Mouse (Mus musculus): ENCODE measurements around the gene Ccser1. TPM values are rescaled to one million over a fixed set of nuclear protein-coding genes. Genes with fewer than 3 reads are reported as not detected.

Gene Ccser1
- polyA plus RNA-seq, 1 experiment from 2014 or later = 22.4 TPM

GRCm38 (mm10) chr6:61515310-61515709 is 335.2 kb downstream of the Ccser1 start:
- H3K4me1 ChIP-seq = no peaks in the 10 kb centered on the region
- H3K9ac ChIP-seq = no peak overlapping the region
- H3K4me2 ChIP-seq = no peak overlapping the region
- no peak overlapping the region for H3K27ac ChIP-seq
- no peak for ATAC-seq
- no peaks in the 10 kb centered on the region for H3K36me3 ChIP-seq (ENCODE audit: poor library complexity, severe bottlenecking)
- WGBS = 81% methylated on average over 2 of the region's 2 CpGs
- H3K27me3 ChIP-seq = no peaks in the 10 kb centered on the region
- H3K9me3 ChIP-seq (replicated peaks) = no peaks in the 10 kb centered on the region
- no peak overlapping the region for H3K4me3 ChIP-seq

- no peak overlapping the region for H3K4me3 ChIP-seq
- H3K27ac ChIP-seq = no peak overlapping the region
- H3K9me3 ChIP-seq (replicated peaks) = no peaks in the 10 kb centered on the region
- H3K36me3 ChIP-seq (ENCODE audit: poor library complexity, severe bottlenecking) = no peaks in the 10 kb centered on the region
- no peak overlapping the region for H3K9ac ChIP-seq
- no peak for ATAC-seq
- 84% methylated on average over 2 of the region's 2 CpGs for WGBS
- H3K4me1 ChIP-seq = no peaks in the 10 kb centered on the region
- H3K27me3 ChIP-seq = no peaks in the 10 kb centered on the region
- H3K4me2 ChIP-seq = no peak overlapping the region
Observed at GRCm38 (mm10) chr6:61521587-61521986, 341.5 kb downstream of the Ccser1 start.

DNA sequence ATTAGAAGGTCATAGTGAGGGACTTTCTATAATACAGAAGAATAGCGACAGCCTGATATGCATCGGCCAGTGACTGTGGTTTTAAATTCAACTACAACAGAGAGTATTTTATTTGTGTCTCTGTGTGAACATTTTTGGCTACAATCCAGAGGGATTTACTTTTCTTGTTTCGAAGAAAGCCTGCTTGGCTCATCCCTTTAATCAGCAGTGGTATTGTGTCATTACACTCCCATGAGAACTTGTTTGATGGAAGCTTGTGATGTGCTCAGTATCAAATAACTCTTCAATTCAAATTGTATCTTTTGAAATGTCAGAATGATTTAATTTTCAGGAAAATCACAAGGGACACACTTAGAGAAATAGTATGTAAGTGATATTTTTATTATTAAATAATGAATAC is 342.0 kb downstream of the Ccser1 start:
- 65% methylated on average over 3 of the region's 3 CpGs for WGBS
- H3K9ac ChIP-seq = no peak overlapping the region
- no peaks in the 10 kb centered on the region for H3K36me3 ChIP-seq (ENCODE audit: poor library complexity, severe bottlenecking)
- no peaks in the 10 kb centered on the region for H3K9me3 ChIP-seq (replicated peaks)
- H3K4me3 ChIP-seq = no peak overlapping the region
- ATAC-seq = no peak
- no peak overlapping the region for H3K4me2 ChIP-seq
- H3K4me1 ChIP-seq = no peaks in the 10 kb centered on the region
- H3K27ac ChIP-seq = no peak overlapping the region
- H3K27me3 ChIP-seq = no peaks in the 10 kb centered on the region

- no peak for ATAC-seq
- Histone ChIP-seq H3K4me1 (no peaks in the 10 kb centered on the region), H3K9me3 (replicated peaks) (no peaks in the 10 kb centered on the region), H3K36me3 (ENCODE audit: poor library complexity, severe bottlenecking) (no peaks in the 10 kb centered on the region), H3K27ac (no peak overlapping the region), H3K27me3 (no peaks in the 10 kb centered on the region), H3K4me2 (no peak overlapping the region), H3K9ac (no peak overlapping the region), H3K4me3 (no peak overlapping the region)
- 46% methylated on average over 14 of the region's 14 CpGs for WGBS
Observed at GRCm38 (mm10) chr6:61523748-61524493, 343.8 kb downstream of the Ccser1 start.

- no peaks in the 10 kb centered on the region for H3K27me3 ChIP-seq
- H3K4me1 ChIP-seq = peaks cover 4% of the 10 kb centered on the region; the same call in 1 of the 2 replicates
- no peaks in the 10 kb centered on the region for H3K36me3 ChIP-seq (ENCODE audit: poor library complexity, severe bottlenecking)
- no peak overlapping the region for H3K9ac ChIP-seq
- ATAC-seq = peak; percentile 87
- no peak overlapping the region for H3K27ac ChIP-seq
- no peak overlapping the region for H3K4me2 ChIP-seq
- no peaks in the 10 kb centered on the region for H3K9me3 ChIP-seq (replicated peaks)
- H3K4me3 ChIP-seq = no peak overlapping the region
Observed at GRCm38 (mm10) chr6:61540732-61541131, 360.6 kb downstream of the Ccser1 start.

DNA sequence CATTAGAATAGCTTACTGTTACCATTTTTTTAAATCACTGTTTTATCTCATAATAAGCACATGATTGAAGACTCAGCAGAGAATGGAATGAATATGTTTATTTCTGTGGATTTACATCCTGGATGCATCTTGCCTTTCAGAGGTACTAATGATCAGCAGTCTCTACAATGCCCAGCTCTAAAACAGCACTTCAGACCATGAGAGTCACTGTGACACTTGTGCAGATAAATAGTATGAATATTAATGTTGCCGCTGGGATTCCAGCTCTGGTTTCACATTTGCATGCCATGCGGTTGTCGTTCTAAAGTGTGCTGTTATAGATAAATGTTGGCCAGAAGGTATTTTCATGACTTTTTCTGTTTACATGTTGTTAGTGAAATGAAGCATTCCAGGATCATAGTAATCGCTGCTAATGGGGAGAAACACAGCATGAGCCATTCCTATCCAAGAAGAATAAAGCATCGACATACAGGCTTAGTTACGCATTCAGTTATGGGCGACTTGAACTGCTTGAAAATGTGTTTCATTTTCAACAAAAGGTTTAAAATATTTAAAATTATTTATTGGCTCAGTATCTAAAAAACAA is 363.4 kb downstream of the Ccser1 start:
- peak; percentile 39 for ATAC-seq
- H3K4me3 ChIP-seq = no peak overlapping the region
- no peaks in the 10 kb centered on the region for H3K9me3 ChIP-seq (replicated peaks)
- H3K27ac ChIP-seq = no peak overlapping the region
- peak overlapping the region; percentile 20 for H3K4me2 ChIP-seq
- H3K4me1 ChIP-seq = peaks cover 4% of the 10 kb centered on the region; the same call in 1 of the 2 replicates
- H3K9ac ChIP-seq = no peak overlapping the region
- no peaks in the 10 kb centered on the region for H3K36me3 ChIP-seq (ENCODE audit: poor library complexity, severe bottlenecking)
- 41% methylated on average over 7 of the region's 7 CpGs for WGBS
- no peaks in the 10 kb centered on the region for H3K27me3 ChIP-seq

DNA sequence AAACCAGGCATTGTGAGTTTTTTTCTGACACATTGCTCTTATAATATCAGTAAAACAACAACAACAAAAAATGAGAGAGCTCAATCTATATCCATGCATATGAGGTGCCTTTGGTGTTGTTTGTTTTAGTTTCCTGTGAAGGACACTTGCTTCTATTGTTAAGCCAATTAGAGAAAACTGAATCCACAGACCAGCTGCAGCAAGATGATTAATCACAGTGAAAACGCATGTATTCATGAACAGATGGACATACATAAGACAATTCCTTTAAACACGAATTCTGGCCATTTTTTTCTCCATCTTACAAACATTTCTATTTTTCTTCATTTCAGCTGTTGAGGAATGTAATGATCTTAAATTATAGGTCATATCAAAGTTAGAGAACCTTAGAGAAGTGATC is 387.4 kb downstream of the Ccser1 start:
- Histone ChIP-seq H3K9me3 (replicated peaks) (no peaks in the 10 kb centered on the region), H3K27me3 (no peaks in the 10 kb centered on the region), H3K4me1 (no peaks in the 10 kb centered on the region), H3K36me3 (ENCODE audit: poor library complexity, severe bottlenecking) (no peaks in the 10 kb centered on the region), H3K4me2 (no peak overlapping the region), H3K4me3 (no peak overlapping the region), H3K27ac (no peak overlapping the region), H3K9ac (no peak overlapping the region)
- WGBS = 51% methylated on average over 2 of the region's 2 CpGs
- ATAC-seq = no peak

DNA sequence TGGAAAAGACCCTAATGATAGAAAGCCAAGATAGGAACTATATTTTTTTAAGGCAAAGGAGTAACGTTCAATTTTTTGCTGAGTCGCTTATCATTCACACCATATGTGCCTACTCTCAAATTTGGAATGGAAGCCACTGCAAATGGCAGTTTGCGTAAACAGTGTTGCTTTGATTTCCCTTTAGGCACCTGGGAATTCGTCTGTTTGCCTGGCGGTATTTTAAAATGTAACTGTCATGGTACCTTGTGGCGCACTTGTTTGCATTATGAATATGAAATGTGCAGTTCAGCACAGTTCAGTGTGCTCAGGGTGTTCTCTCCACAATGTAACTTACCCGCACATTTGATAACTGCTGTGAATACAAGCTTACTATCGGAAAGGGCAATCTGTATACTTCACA is 387.8 kb downstream of the Ccser1 start:
- WGBS = 80% methylated on average over 8 of the region's 8 CpGs
- peak; percentile 82; the same call in 1 of the 2 replicates for ATAC-seq
- Histone ChIP-seq H3K4me1 (no peaks in the 10 kb centered on the region), H3K4me2 (no peak overlapping the region), H3K27me3 (no peaks in the 10 kb centered on the region), H3K27ac (no peak overlapping the region), H3K9ac (no peak overlapping the region), H3K9me3 (replicated peaks) (no peaks in the 10 kb centered on the region), H3K4me3 (no peak overlapping the region), H3K36me3 (ENCODE audit: poor library complexity, severe bottlenecking) (no peaks in the 10 kb centered on the region)

DNA sequence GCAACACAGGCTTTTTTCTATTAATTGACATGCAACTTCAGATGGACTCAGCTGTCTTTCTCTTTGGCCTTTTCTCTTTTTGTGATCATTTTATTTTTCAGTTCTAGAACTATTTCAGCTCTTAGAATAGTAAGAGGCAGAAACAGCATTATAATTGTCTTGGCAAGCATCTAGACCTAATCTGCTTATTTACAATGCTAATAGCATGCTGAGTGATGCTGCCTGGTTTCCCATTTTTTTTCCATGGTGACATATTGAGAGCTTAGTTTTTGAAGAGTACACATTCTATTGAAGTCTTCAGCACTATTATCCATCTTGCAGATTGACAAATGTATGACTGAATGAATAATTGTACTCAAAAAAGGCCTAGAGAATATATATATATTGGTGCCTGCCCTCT is 401.6 kb downstream of the Ccser1 start:
- H3K9me3 ChIP-seq (replicated peaks) = no peaks in the 10 kb centered on the region
- no peak overlapping the region for H3K9ac ChIP-seq
- H3K4me2 ChIP-seq = no peak overlapping the region
- H3K4me3 ChIP-seq = no peak overlapping the region
- H3K27me3 ChIP-seq = no peaks in the 10 kb centered on the region
- no peak for ATAC-seq
- no peaks in the 10 kb centered on the region for H3K4me1 ChIP-seq
- no peak overlapping the region for H3K27ac ChIP-seq
- no peaks in the 10 kb centered on the region for H3K36me3 ChIP-seq (ENCODE audit: poor library complexity, severe bottlenecking)

GRCm38 (mm10) chr6:61588999-61589398 is 408.9 kb downstream of the Ccser1 start:
- H3K9me3 ChIP-seq (replicated peaks) = no peaks in the 10 kb centered on the region
- no peak overlapping the region for H3K27ac ChIP-seq
- H3K4me1 ChIP-seq = no peaks in the 10 kb centered on the region
- 82% methylated on average over 2 of the region's 2 CpGs for WGBS
- no peak overlapping the region for H3K9ac ChIP-seq
- no peaks in the 10 kb centered on the region for H3K36me3 ChIP-seq (ENCODE audit: poor library complexity, severe bottlenecking)
- no peak overlapping the region for H3K4me3 ChIP-seq
- ATAC-seq = no peak
- no peaks in the 10 kb centered on the region for H3K27me3 ChIP-seq
- no peak overlapping the region for H3K4me2 ChIP-seq

- no peak for ATAC-seq
- H3K36me3 ChIP-seq (ENCODE audit: poor library complexity, severe bottlenecking) = no peaks in the 10 kb centered on the region
- 60% methylated on average over 5 of the region's 5 CpGs for WGBS
- no peak overlapping the region for H3K27ac ChIP-seq
- no peak overlapping the region for H3K4me3 ChIP-seq
- H3K4me2 ChIP-seq = no peak overlapping the region
- no peaks in the 10 kb centered on the region for H3K4me1 ChIP-seq
- H3K9ac ChIP-seq = no peak overlapping the region
- H3K9me3 ChIP-seq (replicated peaks) = no peaks in the 10 kb centered on the region
- no peaks in the 10 kb centered on the region for H3K27me3 ChIP-seq
Observed at GRCm38 (mm10) chr6:61601911-61602310, 421.8 kb downstream of the Ccser1 start.

- no peaks in the 10 kb centered on the region for H3K4me1 ChIP-seq
- no peak overlapping the region for H3K27ac ChIP-seq
- H3K27me3 ChIP-seq = no peaks in the 10 kb centered on the region
- H3K9ac ChIP-seq = no peak overlapping the region
- no peak overlapping the region for H3K4me2 ChIP-seq
- WGBS = 62% methylated on average over 4 of the region's 4 CpGs
- no peak overlapping the region for H3K4me3 ChIP-seq
- H3K9me3 ChIP-seq (replicated peaks) = no peaks in the 10 kb centered on the region
- no peaks in the 10 kb centered on the region for H3K36me3 ChIP-seq (ENCODE audit: poor library complexity, severe bottlenecking)
- no peak for ATAC-seq
Observed at GRCm38 (mm10) chr6:61614920-61615319, 434.8 kb downstream of the Ccser1 start.

DNA sequence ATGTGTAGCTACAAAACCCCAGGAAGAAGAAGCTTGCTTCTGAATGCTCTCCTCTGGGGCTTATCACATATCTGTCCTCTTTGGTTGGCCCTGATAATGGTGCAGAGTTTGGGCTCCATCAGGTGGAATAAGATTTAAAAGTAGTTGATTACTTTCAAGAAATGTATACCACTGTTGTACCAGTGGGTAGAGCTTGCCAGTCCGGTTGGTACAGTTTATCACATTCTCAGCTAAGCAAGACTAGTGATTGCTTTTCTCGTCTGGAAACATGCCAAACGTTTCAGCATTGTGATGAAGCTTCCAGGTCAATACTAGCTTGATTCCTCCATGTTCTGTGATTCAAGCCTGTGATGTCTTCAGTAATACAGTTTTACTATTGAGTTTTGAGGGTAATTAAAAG is 441.6 kb downstream of the Ccser1 start:
- no peaks in the 10 kb centered on the region for H3K9me3 ChIP-seq (replicated peaks)
- H3K4me2 ChIP-seq = no peak overlapping the region
- no peak for ATAC-seq
- H3K4me3 ChIP-seq = no peak overlapping the region
- H3K4me1 ChIP-seq = no peaks in the 10 kb centered on the region
- H3K27ac ChIP-seq = no peak overlapping the region
- 88% methylated on average over 3 of the region's 3 CpGs for WGBS
- H3K9ac ChIP-seq = no peak overlapping the region
- no peaks in the 10 kb centered on the region for H3K27me3 ChIP-seq
- H3K36me3 ChIP-seq (ENCODE audit: poor library complexity, severe bottlenecking) = no peaks in the 10 kb centered on the region

Data from forebrain, embryonic 13.5 days (tissue).